Mouse (Mus musculus) v-Abl transformed pro-B cells (cell line): Measurements from ENCODE around the gene Dact3.

Source experiments
- in situ Hi-C, 2 experiments: fragments of 400-800 bp; cut with MboI; formaldehyde crosslinking; loops; one replicate each; pipeline ENCODE4 v1.15.1; 2025; ENCODE audit not compliant: unreplicated experiment in 2 of 2

Dact3 gene

GRCm38 (mm10) chr7:16848579-16848978 is 26.5 kb upstream of the Dact3 start:
- in situ Hi-C loops = loop anchor here in 1 of 2 experiments (10.0 kb wide), 1 partner anchor 444 kb away; the partner anchor contains the start of gene Zc3h4

GRCm38 (mm10) chr7:16851636-16852035 is 23.5 kb upstream of the Dact3 start:
- in situ Hi-C loops = no loop called here

- in situ Hi-C loops = no loop called here
These were observed 21.8 kb upstream of the Dact3 start for GRCm38 (mm10) chr7:16853302-16853831.

- in situ Hi-C loops = loop anchor here in 1 of 2 experiments (5.0 kb wide), 1 partner anchor 41 kb away; the partner anchor contains the start of genes Fkrp and Strn4
These were observed 16.8 kb upstream of the Dact3 start for GRCm38 (mm10) chr7:16858336-16858735.

- in situ Hi-C loops = loop anchor here (5.0 kb wide), 2 partner anchors 33 to 43 kb away; partner anchors contain the start of genes Fkrp (in 1 of the 2) and Strn4 (in 1 of the 2)
These were observed 15.0 kb upstream of the Dact3 start for GRCm38 (mm10) chr7:16859902-16860651.

DNA sequence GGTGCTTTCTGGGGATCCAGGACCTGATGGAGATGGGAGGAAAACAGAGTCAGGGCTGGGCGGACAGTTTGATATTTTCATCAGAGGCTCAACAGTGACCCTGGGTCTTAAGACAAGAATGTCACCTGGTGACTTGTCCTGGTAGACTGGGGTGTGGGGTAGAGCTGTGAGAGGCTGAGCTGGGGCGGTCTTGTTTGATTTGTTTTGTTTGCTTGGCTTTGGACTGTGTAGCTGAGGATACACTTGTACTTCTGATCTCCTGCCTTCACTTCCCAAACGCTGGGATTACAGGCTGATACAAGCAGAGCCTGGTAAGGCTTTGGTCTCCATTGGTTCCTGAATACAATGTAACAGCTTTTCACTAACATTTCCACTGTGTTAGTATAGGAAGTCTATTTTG is 7.6 kb upstream of the Dact3 start:
- in situ Hi-C loops = no loop called here

DNA sequence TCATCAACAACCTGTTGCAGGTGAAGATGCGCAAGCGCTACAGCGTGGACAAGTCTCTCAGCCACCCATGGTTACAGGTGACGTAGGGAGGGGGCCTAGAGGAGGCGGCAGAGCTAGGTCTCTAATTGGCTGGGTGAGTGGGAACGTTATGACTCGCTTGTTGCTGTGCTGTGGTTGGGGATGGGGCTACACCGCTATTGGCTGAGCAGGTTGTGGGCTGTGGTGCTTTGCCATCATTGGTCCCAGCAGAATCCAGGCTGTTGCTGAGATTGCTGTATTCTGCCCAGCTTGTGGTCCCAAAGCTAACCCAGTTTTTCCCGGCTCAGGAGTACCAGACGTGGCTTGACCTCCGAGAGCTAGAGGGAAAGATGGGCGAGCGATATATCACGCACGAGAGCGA is 5.6 kb upstream of the Dact3 start:
- in situ Hi-C loops = no loop called here

GRCm38 (mm10) chr7:16871600-16871999 is 3.5 kb upstream of the Dact3 start:
- in situ Hi-C loops = loop anchor here in 1 of 2 experiments (5.0 kb wide), 1 partner anchor 51 kb away; the partner anchor contains the start of gene Calm3

- in situ Hi-C loops = loop anchor here in 1 of 2 experiments (5.0 kb wide), 1 partner anchor 50 kb away; the partner anchor contains the start of gene Calm3
These were observed 2.6 kb upstream of the Dact3 start for GRCm38 (mm10) chr7:16872478-16872877.

DNA sequence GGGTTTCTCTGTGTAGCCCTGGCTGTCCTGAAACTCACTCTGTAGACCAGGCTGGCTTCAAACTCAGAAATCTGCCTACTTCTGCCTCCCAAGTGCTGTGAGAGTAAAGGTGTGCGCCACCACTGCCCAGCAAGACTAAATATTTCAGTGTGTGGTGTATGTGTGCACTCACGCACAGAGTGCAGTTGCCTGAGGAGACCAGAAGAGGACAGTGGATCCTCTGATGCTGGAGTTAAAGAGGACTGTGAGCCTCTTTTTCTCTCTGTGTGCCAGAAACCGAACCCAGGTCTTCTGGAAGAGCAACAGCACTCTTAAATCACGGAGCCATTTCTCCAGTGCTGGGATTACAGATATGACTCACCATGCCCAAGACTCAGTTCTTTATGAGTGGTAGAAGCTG is 1.7 kb upstream of the Dact3 start:
- in situ Hi-C loops = loop anchor here in 1 of 2 experiments (5.0 kb wide), 1 partner anchor 49 kb away; the partner anchor contains the start of gene Calm3

- in situ Hi-C loops = loop anchor here in 1 of 2 experiments (5.0 kb wide), 1 partner anchor 48 kb away; the partner anchor contains the start of gene Calm3
These were observed 927 bp upstream of the Dact3 start for GRCm38 (mm10) chr7:16874190-16874589.

GRCm38 (mm10) chr7:16874756-16875309 is 284 bp upstream of the Dact3 start:
- in situ Hi-C loops = loop anchor here (5.0 kb wide), 1 partner anchor 47 kb away; the partner anchor contains the start of gene Calm3 (in 2 of the 2)

DNA sequence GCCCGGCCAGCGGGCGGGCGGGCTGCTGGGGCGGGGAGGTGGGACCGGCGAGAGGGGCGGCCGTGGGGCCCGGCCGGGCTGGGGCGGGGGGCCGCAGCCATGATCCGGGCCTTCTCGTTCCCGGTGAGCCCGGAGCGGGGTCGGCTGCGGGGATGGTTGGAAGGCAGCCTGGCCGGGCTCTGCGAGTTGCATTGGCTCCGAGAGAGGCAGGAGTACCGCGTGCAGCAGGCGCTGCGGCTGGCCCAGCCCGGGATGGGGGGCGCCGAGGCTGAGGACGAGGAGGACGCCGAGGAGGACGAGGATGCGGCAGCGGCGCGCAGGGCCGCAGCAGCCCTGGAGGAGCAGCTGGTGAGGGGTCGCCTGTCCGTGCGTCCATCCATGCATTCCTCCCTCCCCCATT is 209 bp downstream of the Dact3 start:
- in situ Hi-C loops = loop anchor here in 1 of 2 experiments (5.0 kb wide), 1 partner anchor 47 kb away; the partner anchor contains the start of gene Calm3

- in situ Hi-C loops = loop anchor here in 1 of 2 experiments (5.0 kb wide), 1 partner anchor 46 kb away; the partner anchor contains the start of gene Calm3
These were observed 889 bp downstream of the Dact3 start for GRCm38 (mm10) chr7:16876006-16876405.

GRCm38 (mm10) chr7:16876608-16877007 is 1.5 kb downstream of the Dact3 start:
- in situ Hi-C loops = loop anchor here in 1 of 2 experiments (5.0 kb wide), 1 partner anchor 46 kb away; the partner anchor contains the start of gene Calm3

DNA sequence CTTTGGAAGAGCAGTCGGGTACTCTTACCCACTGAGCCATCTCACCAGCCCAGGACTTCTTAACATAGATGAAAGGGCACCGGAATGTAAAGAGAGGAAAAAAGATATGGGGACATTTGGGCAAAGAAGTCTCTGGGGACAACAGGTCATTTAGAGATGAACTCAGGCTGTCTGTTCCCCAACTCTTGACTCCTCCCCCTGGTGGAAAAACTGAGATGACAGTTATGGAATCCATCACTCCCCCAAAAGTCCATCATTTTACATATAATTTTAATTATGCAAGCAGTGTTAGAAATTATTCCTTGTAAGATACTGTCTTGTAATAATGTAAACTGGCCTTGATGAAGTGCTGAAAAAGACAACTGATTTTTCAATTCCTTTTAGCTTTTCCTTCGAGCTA is 2.6 kb downstream of the Dact3 start:
- in situ Hi-C loops = loop anchor here in 1 of 2 experiments (5.0 kb wide), 1 partner anchor 45 kb away; the partner anchor contains the start of gene Calm3

- in situ Hi-C loops = loop anchor here in 1 of 2 experiments (5.0 to 10.0 kb wide), 2 partner anchors 42 to 245 kb away; partner anchors contain the start of gene Calm3
These were observed 4.9 kb downstream of the Dact3 start for GRCm38 (mm10) chr7:16879796-16880547.

DNA sequence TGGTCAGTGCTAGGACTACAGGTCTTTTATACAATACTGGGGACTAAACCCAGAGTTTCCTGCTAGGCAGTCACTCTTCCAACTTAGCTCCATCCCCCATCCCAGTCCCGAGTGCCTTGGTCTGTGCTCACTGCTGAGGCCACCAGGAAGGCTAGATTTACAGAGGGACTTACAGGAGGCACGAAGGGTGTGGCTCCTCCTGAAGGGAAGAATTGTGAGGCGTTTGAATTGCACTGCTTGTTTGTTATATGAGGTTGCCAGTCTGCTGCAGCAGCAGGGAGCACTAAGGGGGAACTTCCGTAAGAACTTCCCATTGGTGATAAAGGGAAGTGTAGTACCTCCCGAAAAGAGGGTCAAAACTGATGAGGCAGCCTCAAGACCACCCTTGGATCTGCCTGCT is 5.5 kb downstream of the Dact3 start:
- in situ Hi-C loops = loop anchor here in 1 of 2 experiments (10.0 kb wide), 1 partner anchor 246 kb away; no protein-coding TSS in a partner anchor

DNA sequence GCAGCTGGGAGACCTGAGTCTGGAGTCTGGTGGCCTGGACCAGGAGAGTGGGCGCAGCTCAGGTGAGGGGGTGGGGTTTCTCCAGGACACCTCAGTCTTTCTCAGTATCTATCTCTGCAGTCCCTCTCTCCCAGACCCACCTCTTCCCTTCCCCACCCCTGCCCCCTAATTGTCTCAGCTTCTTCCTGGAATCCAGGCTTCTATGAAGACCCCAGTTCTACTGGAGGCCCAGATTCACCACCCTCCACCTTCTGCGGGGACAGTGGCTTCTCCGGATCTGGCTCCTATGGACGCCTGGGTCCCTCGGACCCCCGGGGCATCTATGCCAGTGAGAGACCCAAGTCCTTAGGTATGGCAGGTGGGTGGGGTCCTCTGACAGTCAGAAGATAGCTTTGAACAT is 8.0 kb downstream of the Dact3 start:
- in situ Hi-C loops = loop anchor here in 1 of 2 experiments (10.0 kb wide), 1 partner anchor 248 kb away; no protein-coding TSS in a partner anchor

- in situ Hi-C loops = loop anchor here in 1 of 2 experiments (10.0 kb wide), 1 partner anchor 250 kb away; no protein-coding TSS in a partner anchor
These were observed 9.2 kb downstream of the Dact3 start for GRCm38 (mm10) chr7:16884334-16884733.
